Mouse (Mus musculus) stomach, postnatal 0 days (tissue): ENCODE measurements around the gene Tma7. TPM values are rescaled to one million over a fixed set of nuclear protein-coding genes. Genes with fewer than 3 reads are reported as not detected.

Source experiments
- ATAC-seq: fragments of 200-750 bp; cut with Nextera tagmentation; 2 replicates; pipeline ENCODE4 v1.8.0; 2017; ENCODE audit not compliant: low FRiP score, low TSS enrichment
- DNase-seq: peaks from one replicate; pipeline ENCODE4 v3.0.0-alpha.2; 2016; ENCODE audit warnings: low spot score
- H3K27ac ChIP-seq: fragments of 300-500 bp; sonication (generic); replicated peaks from 2 replicates; pipeline ENCODE4 v1.5.1; 2014; ENCODE audit warnings: mild to moderate bottlenecking, control low read depth
- H3K27me3 ChIP-seq: fragments of 300-500 bp; sonication (generic); 2 replicates; pipeline ENCODE4 v1.6.1; 2014; ENCODE audit warnings: low read length; ENCODE audit not compliant: control insufficient read depth, insufficient read depth
- H3K36me3 ChIP-seq: fragments of 300-500 bp; sonication (generic); 2 replicates; pipeline ENCODE4 v1.6.1; 2014; ENCODE audit warnings: low read length, mixed read lengths; ENCODE audit not compliant: control insufficient read depth, insufficient read depth
- H3K4me1 ChIP-seq: fragments of 300-500 bp; sonication (generic); replicated peaks from 2 replicates; pipeline ENCODE4 v1.6.1; 2014; ENCODE audit warnings: antibody characterized with exemption; ENCODE audit not compliant: control insufficient read depth, insufficient read depth
- H3K4me2 ChIP-seq: fragments of 300-500 bp; sonication (generic); replicated peaks from 2 replicates; pipeline ENCODE4 v1.6.1; 2014; ENCODE audit warnings: low read depth, mild to moderate bottlenecking, control low read depth, moderate library complexity
- H3K4me3 ChIP-seq: fragments of 300-500 bp; sonication (generic); 2 replicates; pipeline ENCODE4 v1.5.1; 2014; ENCODE audit warnings: low read depth, low read length, control low read depth
- H3K9ac ChIP-seq: fragments of 300-500 bp; sonication (generic); 2 replicates; pipeline ENCODE4 v1.6.1; 2014; ENCODE audit warnings: mild to moderate bottlenecking, low read length, control low read depth, mixed read lengths
- H3K9me3 ChIP-seq: fragments of 300-500 bp; sonication (generic); 2 replicates; pipeline ENCODE4 v1.6.1; 2016; ENCODE audit warnings: low read length; ENCODE audit not compliant: control insufficient read depth
- CTCF ChIP-seq: IDR thresholded peaks from 2 replicates; pipeline ENCODE4 v1.5.1; 2016; ENCODE audit warnings: antibody characterized with exemption, low read depth, mild to moderate bottlenecking, moderate library complexity
- EP300 ChIP-seq: optimal IDR thresholded peaks from 2 replicates; pipeline ENCODE3; 2016; ENCODE audit warnings: antibody characterized with exemption
- WGBS: fragments of 180-500 bp; shearing (Covaris S2); extraction: QIAGEN DNeasy Blood & Tissue Kit; methylation state at CpG from one replicate; pipeline ENCODE4 v1.1.7; 2014; 5-methylcytosine and 5-hydroxymethylcytosine counted together
- polyA plus RNA-seq: library from polyadenylated mRNA; unstranded; fragments of >200 nt; fragmentation: Nextera tagmentation; extraction: Ambion mirVana; gene quantifications from 2 replicates; pipeline ENCODE4 v1.2.1, GENCODE M21; 2015

Gene Tma7
- polyA plus RNA-seq, 1 experiment from 2014 or later = 424 TPM

- 3% methylated on average over 8 of the region's 8 CpGs for WGBS
- Histone ChIP-seq H3K9ac (peak overlapping the region; percentile 82), H3K27ac (peak overlapping the region; percentile 91), H3K4me3 (peak overlapping the region; percentile 77), H3K4me1 (no peaks in the 10 kb centered on the region), H3K27me3 (no peaks in the 10 kb centered on the region), H3K4me2 (peak overlapping the region; percentile 73), H3K9me3 (no peaks in the 10 kb centered on the region), H3K36me3 (no peaks in the 10 kb centered on the region)
- no peak for TF ChIP-seq EP300
- no peak for TF ChIP-seq CTCF
- ATAC-seq = peak; percentile 78
- peak; percentile 55 for DNase-seq
These were observed 43.5 kb downstream of the Tma7 start for GRCm38 (mm10) chr9:109038901-109039364.

DNA sequence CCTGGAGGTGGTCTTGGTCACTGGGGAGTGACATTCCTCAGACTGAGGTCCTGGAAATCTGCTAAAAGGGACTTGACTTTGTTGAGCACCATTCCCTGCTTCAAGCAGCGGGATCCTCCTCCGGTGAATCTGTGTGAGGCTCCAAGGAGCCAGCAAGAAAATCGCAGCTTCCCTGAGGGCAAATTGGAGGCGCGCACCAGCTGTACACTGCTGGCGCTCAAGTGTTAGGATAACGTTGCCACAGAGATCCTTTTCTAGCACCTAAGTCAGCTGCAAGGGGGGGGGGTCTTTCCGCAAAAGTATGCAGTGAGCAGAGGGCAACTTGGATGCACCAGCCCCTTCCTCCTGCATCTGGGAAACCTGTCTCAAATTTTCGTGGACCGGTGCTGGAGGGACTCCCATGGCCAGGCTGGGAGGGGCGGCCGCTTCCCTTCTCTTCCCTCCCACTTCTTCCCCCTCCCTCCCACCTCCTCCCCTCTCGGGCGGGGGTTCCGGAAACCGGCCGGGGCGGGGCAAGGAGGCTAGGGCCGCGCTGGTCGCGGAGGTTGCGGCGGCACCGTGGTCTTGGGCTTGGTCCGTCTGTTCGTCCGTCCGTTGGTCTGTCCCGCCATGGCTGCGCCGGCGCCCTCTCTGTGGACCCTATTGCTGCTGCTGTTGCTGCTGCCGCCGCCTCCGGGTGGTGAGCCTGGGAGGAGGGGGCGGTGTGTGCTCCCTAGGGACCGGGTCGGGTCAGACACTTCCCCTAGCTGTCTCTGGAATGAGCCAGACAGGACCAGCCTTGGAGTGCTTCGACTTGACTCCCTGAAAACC is 44.1 kb downstream of the Tma7 start, which contains the start of gene Shisa5:
TSS of gene Shisa5 (plus strand) at position 480 of the 810 bp plus-strand sequence.
- under 1% methylated on average over 40 of the region's 40 CpGs for WGBS

DNA sequence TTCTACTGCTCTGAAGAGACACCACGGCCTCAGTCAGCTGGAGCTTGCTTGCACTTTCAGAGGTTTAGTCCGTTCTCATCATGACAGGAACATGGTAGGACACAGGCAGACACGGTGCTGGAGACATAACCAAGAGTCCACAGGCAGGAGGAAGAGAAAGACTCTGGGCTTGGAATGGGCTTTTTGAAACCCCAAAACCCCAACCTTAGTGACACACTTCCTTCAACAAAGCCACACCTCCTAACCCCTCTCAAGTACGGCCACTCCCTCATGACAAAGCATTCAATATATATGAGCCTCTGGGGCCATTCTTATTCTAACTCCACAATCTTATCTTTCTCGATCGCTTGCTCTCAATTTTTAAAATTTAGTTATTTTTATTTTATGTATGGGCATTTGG is 50.0 kb downstream of the Tma7 start:
- 74% methylated on average over 6 of the region's 6 CpGs for WGBS
- Histone ChIP-seq H3K4me1 (no peaks in the 10 kb centered on the region), H3K4me3 (no peak overlapping the region), H3K9ac (no peak overlapping the region), H3K9me3 (no peaks in the 10 kb centered on the region), H3K27ac (no peak overlapping the region), H3K4me2 (no peak overlapping the region), H3K27me3 (no peaks in the 10 kb centered on the region), H3K36me3 (no peaks in the 10 kb centered on the region; the same call in 1 of the 2 replicates)
- no peak for DNase-seq
- TF ChIP-seq EP300 = no peak
- TF ChIP-seq CTCF = no peak
- ATAC-seq = no peak

More for the DNA sequence above, 44.1 kb downstream of the Tma7 start, which contains the start of gene Shisa5:
- peak within 1 kb of the TSS; percentile 73 for H3K4me2 ChIP-seq
- H3K4me3 ChIP-seq = peak within 1 kb of the TSS; percentile 77
- no peaks in the 10 kb centered on the region for H3K9me3 ChIP-seq
- H3K9ac ChIP-seq = peak within 1 kb of the TSS; percentile 82
- H3K36me3 ChIP-seq = no peaks in the 10 kb centered on the region
- no peaks in the 10 kb centered on the region for H3K4me1 ChIP-seq
- peak; percentile 90 for DNase-seq
- H3K27me3 ChIP-seq = no peaks in the 10 kb centered on the region
- TF ChIP-seq CTCF (peak; percentile 9; the same call in 1 of the 2 replicates), EP300 (no peak)
- H3K27ac ChIP-seq = peak within 1 kb of the TSS; percentile 91
- peak; percentile 86 for ATAC-seq

GRCm38 (mm10) chr9:109031686-109032085 is 50.7 kb downstream of the Tma7 start:
- no peaks in the 10 kb centered on the region; the same call in 1 of the 2 replicates for H3K36me3 ChIP-seq
- H3K4me2 ChIP-seq = no peak overlapping the region
- no peaks in the 10 kb centered on the region for H3K9me3 ChIP-seq
- no peak overlapping the region for H3K4me3 ChIP-seq
- no peak for DNase-seq
- H3K4me1 ChIP-seq = no peaks in the 10 kb centered on the region
- ATAC-seq = no peak
- TF ChIP-seq CTCF = no peak
- TF ChIP-seq EP300 = no peak
- no peak overlapping the region for H3K27ac ChIP-seq
- no peaks in the 10 kb centered on the region for H3K27me3 ChIP-seq
- 85% methylated on average over 8 of the region's 8 CpGs for WGBS
- H3K9ac ChIP-seq = no peak overlapping the region

DNA sequence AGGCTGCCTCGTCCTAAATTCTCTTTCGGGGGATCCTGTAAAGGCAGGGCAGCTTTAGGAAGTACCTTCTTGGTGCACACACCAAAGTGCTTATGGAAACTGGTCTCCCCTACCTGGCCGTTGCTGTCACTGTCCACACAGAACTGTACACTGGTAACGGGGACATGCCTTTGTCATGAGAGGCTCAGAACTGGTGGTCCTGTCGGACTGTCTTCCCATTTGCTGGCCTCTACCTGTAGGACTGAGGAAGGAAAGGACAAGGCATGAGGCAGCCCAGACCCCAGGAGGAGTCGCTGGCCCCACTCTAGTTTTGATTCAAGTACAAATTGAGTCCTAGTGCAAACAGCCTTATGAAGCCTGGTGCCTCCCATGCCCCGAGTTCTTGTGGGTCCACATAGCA is 51.4 kb downstream of the Tma7 start:
- DNase-seq (no peak), ATAC-seq (no peak)
- WGBS = 90% methylated on average over 7 of the region's 7 CpGs
- Histone ChIP-seq H3K9me3 (no peaks in the 10 kb centered on the region), H3K4me2 (no peak overlapping the region), H3K36me3 (no peaks in the 10 kb centered on the region; the same call in 1 of the 2 replicates), H3K27me3 (no peaks in the 10 kb centered on the region), H3K4me1 (no peaks in the 10 kb centered on the region), H3K9ac (no peak overlapping the region), H3K27ac (no peak overlapping the region), H3K4me3 (no peak overlapping the region)
- TF ChIP-seq EP300 (no peak), CTCF (no peak)

DNA sequence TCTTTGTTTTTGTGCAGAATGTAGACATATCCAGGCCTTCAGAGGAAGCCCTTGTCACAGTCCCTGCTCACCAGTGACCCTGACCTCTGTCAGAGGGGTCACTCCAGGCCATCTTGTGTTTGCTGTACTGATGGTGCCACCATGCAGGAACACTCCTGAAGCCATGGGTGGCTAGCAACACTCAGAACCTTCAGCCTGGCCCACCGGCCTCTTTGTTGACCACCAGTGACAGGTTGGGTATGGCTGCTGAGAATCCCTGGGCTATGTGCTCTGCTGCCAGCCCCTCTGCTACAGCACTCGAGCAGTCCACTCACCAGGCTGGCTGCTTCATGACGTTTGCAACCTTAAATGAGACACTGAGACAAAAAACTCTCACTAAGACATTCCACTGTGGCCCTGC is 52.1 kb downstream of the Tma7 start:
- H3K4me1 ChIP-seq = no peaks in the 10 kb centered on the region
- no peak overlapping the region for H3K27ac ChIP-seq
- WGBS = 61% methylated on average over 3 of the region's 3 CpGs
- H3K4me2 ChIP-seq = no peak overlapping the region
- H3K36me3 ChIP-seq = no peaks in the 10 kb centered on the region; the same call in 1 of the 2 replicates
- DNase-seq = no peak
- no peak for ATAC-seq
- no peak overlapping the region for H3K4me3 ChIP-seq
- no peak overlapping the region for H3K9ac ChIP-seq
- no peaks in the 10 kb centered on the region for H3K27me3 ChIP-seq
- TF ChIP-seq CTCF (no peak), EP300 (no peak)
- H3K9me3 ChIP-seq = no peaks in the 10 kb centered on the region
